In the genomic region with DNA sequence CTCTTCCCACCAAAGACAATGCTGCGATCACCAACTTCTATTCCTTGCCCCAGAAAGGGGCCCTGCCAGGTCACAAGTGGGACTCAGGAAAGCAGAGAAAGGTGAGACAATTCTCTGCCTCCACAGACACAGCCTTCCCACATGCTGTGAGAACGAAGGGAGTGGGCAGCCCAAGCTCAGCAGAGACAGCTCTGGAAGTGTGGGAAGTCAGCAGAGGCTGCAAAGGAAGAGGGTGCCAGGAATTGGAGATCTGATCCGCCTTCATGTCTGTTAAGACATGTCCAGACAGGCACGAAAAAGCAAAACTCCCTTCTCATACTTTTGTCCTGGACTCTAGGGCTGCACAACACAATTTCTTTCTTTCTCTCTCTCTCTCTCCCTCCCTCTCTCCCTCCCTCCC, we compare ENCODE assay signal across 24 mouse cellular contexts. TPM values are rescaled to one million over a fixed set of nuclear protein-coding genes. Genes with fewer than 3 reads are reported as not detected.
A peak's percentile ranks its signal among the peaks of the same experiment; 100 is the strongest.
DNase-seq lines count a peak whose midpoint lies in the region; ATAC-seq and TF ChIP-seq lines count a peak whose summit lies in the region.
"Had no signal": no experiment of that assay in that cellular context is flagged by ENCODE, and none has a peak within 500 bp of the region (broad histone marks: within the 10 kb centered on the region; RNA-seq: fewer than 3 reads in every experiment).

No protein-coding gene starts in this region.

- no peak for TF ChIP-seq POLR2A in heart, adult 2 months (IDR thresholded peaks at IDR 0.05; ENCODE audit: insufficient read depth, low read depth, low read length)

- no peaks in the 10 kb centered on the region for H3K9me3 ChIP-seq in embryonic facial prominence, embryonic 14.5 days (ENCODE audit: control insufficient read depth, low read length)
- no peaks in the 10 kb centered on the region for H3K9me3 ChIP-seq in embryonic facial prominence, embryonic 10.5 days
- H3K9me3 ChIP-seq: forebrain, embryonic 10.5 days; hindbrain, embryonic 12.5 days; midbrain, embryonic 15.5 days had no signal

- H3K79me2 ChIP-seq in heart, adult 2 months (replicated peaks; ENCODE audit: control insufficient read depth, insufficient read depth, low read length), result no peaks in the 10 kb centered on the region

- 61% methylated on average over 3 of the region's 4 CpGs for WGBS in embryonic facial prominence, embryonic 14.5 days
- 79% methylated on average over 4 of the region's 4 CpGs for WGBS in embryonic facial prominence, embryonic 10.5 days
- WGBS in heart, adult 2 months, result 82% methylated on average over 4 of the region's 4 CpGs

- H3K4me3 ChIP-seq in embryonic facial prominence, embryonic 14.5 days (ENCODE audit: low read depth, low read length), result no peak overlapping the region
- no peak overlapping the region for H3K4me3 ChIP-seq in embryonic facial prominence, embryonic 10.5 days
- no peak overlapping the region for H3K4me3 ChIP-seq in left cerebral cortex, adult 2 months
- H3K4me3 ChIP-seq in heart, adult 2 months, result no peak overlapping the region
- H3K4me3 ChIP-seq: forebrain, embryonic 10.5 days; hindbrain, embryonic 12.5 days; midbrain, embryonic 15.5 days had no signal

- intact Hi-C loops in left cerebral cortex, adult 2 months (cut with DNase I), result no loop called here
- intact Hi-C loops in left cerebral cortex, postnatal 14 days (cut with DNase I), result no loop called here
- intact Hi-C loops in heart, adult 2 months (cut with DNase I), result no loop called here

- ATAC-seq in embryonic facial prominence, embryonic 14.5 days (ENCODE audit: low read depth), result peak; percentile 13; the same call in 1 of the 2 replicates
- no peak for ATAC-seq in activated CD4-positive, CD25-positive, alpha-beta regulatory T cell, adult 4 months
- ATAC-seq: forebrain, postnatal 0 days; midbrain, embryonic 15.5 days; Patski had no signal

- H3K27ac ChIP-seq in embryonic facial prominence, embryonic 14.5 days (replicated peaks; ENCODE audit: low read depth, low read length), result no peak overlapping the region
- H3K27ac ChIP-seq in embryonic facial prominence, embryonic 10.5 days (replicated peaks), result no peak overlapping the region
- H3K27ac ChIP-seq in left cerebral cortex, adult 2 months, result no peak overlapping the region
- H3K27ac ChIP-seq in heart, adult 2 months, result no peak overlapping the region
- H3K27ac ChIP-seq: forebrain, embryonic 10.5 days; hindbrain, embryonic 12.5 days; midbrain, embryonic 15.5 days; stomach, postnatal 0 days had no signal

- no peaks in the 10 kb centered on the region for H3K4me1 ChIP-seq in embryonic facial prominence, embryonic 14.5 days (ENCODE audit: control insufficient read depth, insufficient read depth, low read length)
- peaks cover 13% of the 10 kb centered on the region for H3K4me1 ChIP-seq in embryonic facial prominence, embryonic 10.5 days
- H3K4me1 ChIP-seq in heart, adult 2 months (ENCODE audit: control insufficient read depth, insufficient read depth, low read length), result no peaks in the 10 kb centered on the region

- TF ChIP-seq CTCF in left cerebral cortex, adult 2 months (IDR thresholded peaks at IDR 0.05), result no peak
- no peak for TF ChIP-seq CTCF in heart, adult 2 months (IDR thresholded peaks at IDR 0.05)

- H3K9ac ChIP-seq in embryonic facial prominence, embryonic 14.5 days (ENCODE audit: low read depth, low read length), result no peak overlapping the region
- H3K9ac ChIP-seq in heart, adult 2 months (ENCODE audit: low read depth, low read length), result no peak overlapping the region
- H3K9ac ChIP-seq: forebrain, postnatal 0 days; hindbrain, embryonic 12.5 days; midbrain, embryonic 15.5 days had no signal

- H3K4me2 ChIP-seq in embryonic facial prominence, embryonic 14.5 days (ENCODE audit: low read depth, low read length), result no peak overlapping the region
- H3K4me2 ChIP-seq: hindbrain, embryonic 12.5 days; liver, embryonic 11.5 days; midbrain, embryonic 15.5 days had no signal

- no peak for DNase-seq in embryonic facial prominence, embryonic 14.5 days (ENCODE audit: low spot score)
- no peak for DNase-seq in embryonic facial prominence, embryonic 10.5 days (ENCODE audit: low spot score)
- peak; percentile 37 to 55 for DNase-seq in left cerebral cortex, adult 2 months (ENCODE audit: extremely low spot score in 1 of 2, low spot score in 2 of 2)
- no peak for DNase-seq in left cerebral cortex, adult 11 months (ENCODE audit: low spot score)
- peak; percentile 62 to 67 for DNase-seq in left cerebral cortex, postnatal 14 days (ENCODE audit: low spot score in 2 of 2)
- DNase-seq in right cerebral cortex, postnatal 14 days, result peak; percentile 33
- no peak for DNase-seq in heart, adult 2 months
- DNase-seq: adrenal gland, postnatal 10 days; cerebellum, adult 11 months; cerebellum, postnatal 25 days; embryo, embryonic 11 days; forebrain, postnatal 0 days; gastrocnemius, postnatal 25 days; kidney, adult 8-10 months; kidney, postnatal 14 days; lung, adult 18-20 months; retina, postnatal 1 day had no signal

- no peaks in the 10 kb centered on the region for H3K36me3 ChIP-seq in embryonic facial prominence, embryonic 14.5 days (ENCODE audit: control insufficient read depth, insufficient read depth, low read length)
- H3K36me3 ChIP-seq in embryonic facial prominence, embryonic 10.5 days (replicated peaks), result no peaks in the 10 kb centered on the region
- H3K36me3 ChIP-seq in heart, adult 2 months (ENCODE audit: control insufficient read depth, insufficient read depth, low read length), result no peaks in the 10 kb centered on the region
- H3K36me3 ChIP-seq: forebrain, embryonic 10.5 days; hindbrain, embryonic 12.5 days; midbrain, embryonic 15.5 days had no signal

- TF ChIP-seq EP300 in heart, adult 2 months (IDR thresholded peaks at IDR 0.05; ENCODE audit: insufficient read depth, low read depth, low read length), result no peak

- no peaks in the 10 kb centered on the region for H3K27me3 ChIP-seq in embryonic facial prominence, embryonic 14.5 days (replicated peaks; ENCODE audit: control insufficient read depth, insufficient read depth, low read length)
- no peaks in the 10 kb centered on the region for H3K27me3 ChIP-seq in embryonic facial prominence, embryonic 10.5 days (replicated peaks; ENCODE audit: low read depth, poor library complexity, severe bottlenecking)
- H3K27me3 ChIP-seq in heart, adult 2 months (ENCODE audit: control insufficient read depth, insufficient read depth, low read length), result no peaks in the 10 kb centered on the region
- H3K27me3 ChIP-seq: hindbrain, embryonic 12.5 days; midbrain, embryonic 15.5 days; Patski had no signal

RNA-seq across cellular contexts. Expression of a gene that starts 12.1 kb away (rescaled TPM):
- 20.1 and 23.5 TPM in 2 replicates for polyA plus RNA-seq in embryonic facial prominence, embryonic 14.5 days (2014; fragmentation: Nextera tagmentation; extraction: Ambion mirVana)
- 6.8 and 7.9 TPM in 2 replicates for polyA plus RNA-seq in embryonic facial prominence, embryonic 10.5 days (2016; fragmentation: Nextera tagmentation; extraction: Ambion mirVana)
- 10 to 100 TPM; 21.1 to 30.0 TPM for total RNA-seq in left cerebral cortex, adult 2 months (2021)
- total RNA-seq in left cerebral cortex, postnatal 14 days (2021), result 10 to 100 TPM; 28.8 to 33.1 TPM
- 100 to 1,000 TPM; 160 to 175 TPM for polyA plus RNA-seq in activated CD4-positive, CD25-positive, alpha-beta regulatory T cell, adult 4 months (2017; shearing (Covaris generic))
- total RNA-seq in heart, adult 2 months (2021), result 1 to 10 TPM; 1.9 to 3.0 TPM
- polyA plus RNA-seq in heart, adult 2 months (2012; rRNA removed), result 1.5 and 1.9 TPM in 2 replicates

RNA-seq across cellular contexts. Expression of a gene that starts 38.8 kb away (rescaled TPM):
- 39.7 and 41.3 TPM in 2 replicates for polyA plus RNA-seq in embryonic facial prominence, embryonic 14.5 days (2014; fragmentation: Nextera tagmentation; extraction: Ambion mirVana)
- 26.4 and 27.7 TPM in 2 replicates for polyA plus RNA-seq in embryonic facial prominence, embryonic 10.5 days (2016; fragmentation: Nextera tagmentation; extraction: Ambion mirVana)
- 10 to 100 TPM; 18.8 to 21.4 TPM for total RNA-seq in left cerebral cortex, adult 2 months (2021)
- total RNA-seq in left cerebral cortex, postnatal 14 days (2021), result 10 to 100 TPM; 20.8 to 23.1 TPM
- polyA plus RNA-seq in activated CD4-positive, CD25-positive, alpha-beta regulatory T cell, adult 4 months (2017; shearing (Covaris generic)), result 10 to 100 TPM; 12.7 to 15.2 TPM
- total RNA-seq in heart, adult 2 months (2021), result 10 to 100 TPM; 24.6 to 26.1 TPM
- polyA plus RNA-seq in heart, adult 2 months (2012; rRNA removed), result 18.7 and 22.5 TPM in 2 replicates

Comparison
In these comparisons a context has a peak if more than half of its experiments do, and no peak if none do; other contexts are left out.
1. DNase-seq: peak in left cerebral cortex, adult 2 months (2 of 2), left cerebral cortex, postnatal 14 days (2 of 2) and right cerebral cortex, postnatal 14 days (single experiment); none in embryonic facial prominence, embryonic 14.5 days (single experiment), embryonic facial prominence, embryonic 10.5 days (single experiment), left cerebral cortex, adult 11 months (single experiment) and heart, adult 2 months (0 of 2).